Comparison of ENCODE assay signal across 24 mouse cellular contexts in the genomic region with DNA sequence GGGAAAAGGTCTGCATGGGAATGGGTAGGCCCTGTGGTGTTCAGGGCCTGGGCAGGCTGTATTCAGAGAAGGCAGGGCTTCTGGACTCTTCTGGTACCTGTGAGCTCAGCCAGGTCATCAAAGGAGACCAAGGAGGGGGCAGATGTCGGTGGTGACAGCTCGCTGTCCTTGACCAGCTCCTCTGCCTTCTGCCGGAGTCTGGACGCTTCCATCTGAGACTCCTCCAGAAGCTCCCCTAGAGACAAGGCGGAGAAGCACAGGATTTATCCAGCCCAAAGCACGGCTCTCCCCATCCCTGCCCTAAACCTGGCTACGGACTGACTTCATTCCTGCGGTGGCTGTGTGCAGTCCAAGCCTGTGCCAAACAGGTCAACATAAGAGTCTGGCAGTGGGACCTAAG. TPM values are rescaled to one million over a fixed set of nuclear protein-coding genes. Genes with fewer than 3 reads are reported as not detected.
DNase-seq lines count a peak whose midpoint lies in the region; ATAC-seq and TF ChIP-seq lines count a peak whose summit lies in the region.
"Had no signal": no experiment of that assay in that cellular context is flagged by ENCODE, and none has a peak within 500 bp of the region (broad histone marks: within the 10 kb centered on the region; RNA-seq: fewer than 3 reads in every experiment).

No protein-coding gene starts in this region.

- H3K9me3 ChIP-seq in heart, embryonic 13.5 days, result no peaks in the 10 kb centered on the region
- H3K9me3 ChIP-seq: embryonic facial prominence, embryonic 13.5 days; forebrain, embryonic 13.5 days; heart, embryonic 15.5 days; limb, embryonic 12.5 days had no signal

- peaks cover 41% of the 10 kb centered on the region for H3K36me3 ChIP-seq in heart, embryonic 13.5 days

- H3K27ac ChIP-seq in cerebellum, adult 2 months (ENCODE audit: insufficient read depth, low read length), result peak overlapping the region; percentile 50
- no peak overlapping the region for H3K27ac ChIP-seq in heart, embryonic 13.5 days (replicated peaks)
- H3K27ac ChIP-seq in bone marrow macrophage, adult 2 months (ENCODE audit: insufficient read depth, low read depth, low read length), result 0 out of 2 replicates have a peak overlapping the region, but pooled peaks have one; percentile 3
- H3K27ac ChIP-seq: embryonic facial prominence, embryonic 13.5 days; forebrain, embryonic 13.5 days; heart, adult 2 months; heart, embryonic 15.5 days; limb, embryonic 12.5 days; macrophage; stomach, postnatal 0 days had no signal

- H3K4me3 ChIP-seq in cerebellum, adult 2 months (replicated peaks; ENCODE audit: insufficient read depth, low read depth, low read length), result no peak overlapping the region
- H3K4me3 ChIP-seq in heart, embryonic 13.5 days, result no peak overlapping the region
- H3K4me3 ChIP-seq in bone marrow macrophage, adult 2 months (ENCODE audit: insufficient read depth, low read length), result no peak overlapping the region
- H3K4me3 ChIP-seq: embryonic facial prominence, embryonic 13.5 days; forebrain, embryonic 13.5 days; heart, adult 2 months; heart, embryonic 15.5 days; limb, embryonic 12.5 days had no signal

- H3K4me1 ChIP-seq in cerebellum, adult 2 months (ENCODE audit: control insufficient read depth, insufficient read depth, low read length), result peaks cover 36% of the 10 kb centered on the region
- H3K4me1 ChIP-seq in heart, embryonic 13.5 days, result peaks cover 33% of the 10 kb centered on the region
- H3K4me1 ChIP-seq in bone marrow macrophage, adult 2 months (ENCODE audit: control insufficient read depth, insufficient read depth, low read length), result peaks cover 63% of the 10 kb centered on the region

- ATAC-seq in heart, embryonic 13.5 days (ENCODE audit: extremely low read depth, insufficient number of reproducible peaks, low FRiP score, low TSS enrichment), result no peak
- ATAC-seq: forebrain, embryonic 13.5 days; liver, postnatal 0 days; lung, postnatal 0 days had no signal

- 17% methylated on average over 8 of the region's 8 CpGs for WGBS in cerebellum, adult 2 months
- WGBS in heart, embryonic 13.5 days, result 64% methylated on average over 8 of the region's 8 CpGs

- 0 out of 2 replicates have a peak overlapping the region, but pooled peaks have one; percentile 10 for H3K9ac ChIP-seq in heart, embryonic 13.5 days
- H3K9ac ChIP-seq: embryonic facial prominence, embryonic 13.5 days; forebrain, embryonic 13.5 days; heart, embryonic 15.5 days; limb, embryonic 12.5 days; liver, postnatal 0 days had no signal

- DNase-seq in cerebellum, adult 2 months, result peak; percentile 34 to 42
- no peak for DNase-seq in cerebellum, adult 11 months
- DNase-seq in heart, postnatal 10 days, result no peak
- peak; percentile 41 to 52 for DNase-seq in cerebellum, postnatal 14 days
- no peak for DNase-seq in thymus, postnatal 10 days (ENCODE audit: low spot score in 2 of 2)
- DNase-seq in adipocyte (ENCODE audit: low spot score), result no peak
- DNase-seq: embryo, embryonic 11 days; gastrocnemius, postnatal 25 days; heart, postnatal 4 days; kidney, adult 2 months; kidney, postnatal 10 days; liver, postnatal 0 days; thymus, adult 2 months had no signal

- intact Hi-C loops in heart, postnatal 10 days (cut with DNase I), result no loop called here

- no peaks in the 10 kb centered on the region for H3K27me3 ChIP-seq in cerebellum, adult 2 months (ENCODE audit: control insufficient read depth, insufficient read depth, low read length)
- no peaks in the 10 kb centered on the region for H3K27me3 ChIP-seq in heart, embryonic 13.5 days (replicated peaks)
- H3K27me3 ChIP-seq: embryonic facial prominence, embryonic 13.5 days; forebrain, embryonic 13.5 days; heart, embryonic 15.5 days; limb, embryonic 12.5 days had no signal

- no peak overlapping the region for H3K4me2 ChIP-seq in heart, embryonic 13.5 days
- H3K4me2 ChIP-seq: embryonic facial prominence, embryonic 13.5 days; forebrain, embryonic 13.5 days; heart, embryonic 15.5 days; limb, embryonic 12.5 days; liver, embryonic 11.5 days had no signal

- TF ChIP-seq CTCF in cerebellum, adult 2 months (IDR thresholded peaks at IDR 0.05; ENCODE audit: borderline replicate concordance, insufficient read depth, low read depth, low read length), result no peak
- TF ChIP-seq CTCF in bone marrow macrophage, adult 2 months (IDR thresholded peaks at IDR 0.05; ENCODE audit: low read depth, low read length), result no peak

- no peak for TF ChIP-seq POLR2A in cerebellum, adult 2 months (IDR thresholded peaks at IDR 0.05; ENCODE audit: borderline replicate concordance, insufficient read depth, low read length)
- no peak for TF ChIP-seq POLR2A in bone marrow macrophage, adult 2 months (IDR thresholded peaks at IDR 0.05; ENCODE audit: borderline replicate concordance, low read depth, low read length)

RNA-seq across cellular contexts. Expression of gene Tnip1, which starts 23.2 kb away (rescaled TPM):
- 31.1 and 33.1 TPM in 2 replicates for polyA plus RNA-seq in cerebellum, adult 2 months (2012; rRNA removed)
- 18.6 and 21.2 TPM in 2 replicates for polyA plus RNA-seq in heart, embryonic 13.5 days (2015; fragmentation: Nextera tagmentation; extraction: Ambion mirVana)
- total RNA-seq in heart, postnatal 10 days (2021), result 10 to 100 TPM; 33.4 to 37.1 TPM
- polyA plus RNA-seq in bone marrow macrophage, adult 2 months (2012; ENCODE audit: insufficient read depth, insufficient read length, missing spikeins), result 70.3 and 72.2 TPM in 2 replicates

RNA-seq across cellular contexts. Expression of gene Gpx3, which starts 37.2 kb away (rescaled TPM):
- polyA plus RNA-seq in cerebellum, adult 2 months (2012; rRNA removed), result 14.2 and 15.5 TPM in 2 replicates
- polyA plus RNA-seq in heart, embryonic 13.5 days (2015; fragmentation: Nextera tagmentation; extraction: Ambion mirVana), result 1,129 and 1,294 TPM in 2 replicates
- 100 to 1,000 TPM; 102 to 159 TPM for total RNA-seq in heart, postnatal 10 days (2021)
- 10.8 and 13.8 TPM in 2 replicates for polyA plus RNA-seq in bone marrow macrophage, adult 2 months (2012; ENCODE audit: insufficient read depth, insufficient read length, missing spikeins)

Comparison
In these comparisons a context has a peak if more than half of its experiments do, and no peak if none do; other contexts are left out.
1. DNase-seq: peak in cerebellum, adult 2 months (2 of 2) and cerebellum, postnatal 14 days (2 of 2); none in cerebellum, adult 11 months (single experiment), heart, postnatal 10 days (0 of 2), thymus, postnatal 10 days (0 of 2) and adipocyte (single experiment).
2. RNA of gene Gpx3, which starts 37.2 kb away (polyA plus RNA-seq): 1,129 to 1,294 TPM in heart, embryonic 13.5 days; 14.2 to 15.5 TPM in cerebellum, adult 2 months and 10.8 to 13.8 TPM in bone marrow macrophage, adult 2 months; every median in the first group is over 10 times any median in the second.